Mouse (Mus musculus) C2C12 (cell line): Measurements from ENCODE around the gene Sf3b1.
"Not testable (repeated sequence)": the region's sequence is repeated elsewhere in the genome, so short reads cannot be mapped to it uniquely, and the experiment has no call there.

Experiments used
- CTCF ChIP-seq: IDR thresholded peaks from one replicate; pipeline ENCODE4 v1.5.1; 2011; ENCODE audit not compliant: control insufficient read depth, insufficient read depth, insufficient read length
- USF1 ChIP-seq: IDR thresholded peaks from one replicate; pipeline ENCODE4 v1.6.1; 2011; ENCODE audit warnings: low read depth, mild to moderate bottlenecking, control low read depth, moderate library complexity

DNA sequence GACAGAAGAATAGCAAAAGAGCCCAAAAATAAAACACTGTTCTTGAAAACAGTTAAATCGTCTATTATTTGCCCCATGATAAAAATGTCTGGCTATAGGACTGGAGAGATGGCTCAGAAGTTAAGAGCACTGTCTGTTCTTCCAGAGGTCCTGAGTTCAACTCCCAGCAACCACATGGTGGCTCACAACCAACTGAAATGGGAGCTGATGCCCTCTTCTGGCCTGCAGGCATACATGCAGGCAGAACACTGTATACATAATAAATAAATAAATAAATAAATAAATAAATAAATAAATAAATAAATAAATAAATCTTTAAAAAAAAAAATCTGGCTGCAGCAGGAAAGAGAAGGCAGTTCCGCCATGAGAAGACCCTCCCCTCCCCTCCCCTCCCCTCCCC lies 19.0 kb downstream of the Sf3b1 start:
- not testable (repeated sequence) for TF ChIP-seq USF1, CTCF
